Mouse (Mus musculus): ENCODE measurements at regions not wholly inside any gene's neighbourhood (a gene's known extent, or its start where the extent isn't known, plus 50 kb on each side); places are given as distances from the start of the nearest gene placed in this dataset.

DNA sequence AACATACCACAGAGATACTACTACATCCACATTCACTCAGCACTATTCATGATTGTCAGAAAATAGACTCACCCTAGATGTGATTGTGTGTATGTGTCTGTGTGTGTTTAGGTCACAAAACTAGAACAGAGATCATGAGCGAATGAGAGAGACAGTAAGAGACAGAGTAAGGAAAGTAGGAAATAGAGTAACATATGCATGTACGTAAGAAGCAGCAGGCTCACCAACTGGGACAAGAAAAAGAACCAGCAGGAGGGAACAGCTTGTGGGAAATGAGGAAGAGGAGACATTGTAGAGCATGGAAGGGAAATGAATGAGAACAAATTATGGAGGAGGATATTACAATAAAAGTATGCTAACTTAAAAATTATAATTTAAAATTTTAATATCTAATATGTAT is 912.9 kb upstream of the Jmjd1c start:
- TF ChIP-seq ZNF384 (IDR thresholded peaks at IDR 0.05; ENCODE audit: low read depth, low read length) (no peak), MAFK (IDR thresholded peaks at IDR 0.05; ENCODE audit: insufficient read depth, low read depth, low read length) (no peak), ZC3H11A (IDR thresholded peaks at IDR 0.05; ENCODE audit: borderline replicate concordance, low read depth, low read length) (no peak), HCFC1 (IDR thresholded peaks at IDR 0.05; ENCODE audit: borderline replicate concordance, insufficient read depth, low read length) (no peak), CHD2 (IDR thresholded peaks at IDR 0.05; ENCODE audit: low read depth, low read length) (no peak)
